In genomic region chr8:74847376-74848048, GRCm38 (mm10) we compare ENCODE assay signal across 9 mouse cellular contexts. TPM values are rescaled to one million over a fixed set of nuclear protein-coding genes. Genes with fewer than 3 reads are reported as not detected.
A peak's percentile ranks its signal among the peaks of the same experiment; 100 is the strongest.
DNase-seq lines count a peak whose midpoint lies in the region.
"Had no signal": no experiment of that assay in that cellular context is flagged by ENCODE, and none has a peak within 500 bp of the region (broad histone marks: within the 10 kb centered on the region; RNA-seq: fewer than 3 reads in every experiment).

No protein-coding gene starts in this region.

- H3K27me3 ChIP-seq in limb, embryonic 10.5 days (ENCODE audit: low read depth, poor library complexity, severe bottlenecking): no peaks in the 10 kb centered on the region
- H3K27me3 ChIP-seq: lung, embryonic 15.5 days had no signal

- peak; percentile 49 to 56 for DNase-seq in cerebellum, postnatal 10 days
- no peak for DNase-seq in cerebellum, adult 11-12 months
- DNase-seq in right cerebral cortex, adult 2 months (ENCODE audit: low spot score in 2 of 2): peak; percentile 44 to 60
- DNase-seq in right cerebral cortex, postnatal 36 days (ENCODE audit: low spot score in 2 of 2): no peak
- peak; percentile 51 for DNase-seq in limb, embryonic 10.5 days (ENCODE audit: low spot score)
- no peak for DNase-seq in spleen, postnatal 4 days (ENCODE audit: low spot score in 2 of 2)
- no peak for DNase-seq in lung, postnatal 14 days
- DNase-seq in spleen, adult 12 weeks (ENCODE audit: low spot score): no peak

- 19% methylated on average over 12 of the region's 12 CpGs for WGBS in limb, embryonic 10.5 days

- no peaks in the 10 kb centered on the region for H3K36me3 ChIP-seq in limb, embryonic 10.5 days
- H3K36me3 ChIP-seq: lung, embryonic 15.5 days had no signal

- no peak overlapping the region for H3K27ac ChIP-seq in limb, embryonic 10.5 days
- H3K27ac ChIP-seq: lung, embryonic 15.5 days had no signal

- H3K9me3 ChIP-seq in limb, embryonic 10.5 days (replicated peaks): no peaks in the 10 kb centered on the region
- H3K9me3 ChIP-seq: lung, embryonic 15.5 days had no signal

- no peaks in the 10 kb centered on the region for H3K4me1 ChIP-seq in limb, embryonic 10.5 days
- H3K4me1 ChIP-seq: lung, embryonic 15.5 days had no signal

- no peak overlapping the region for H3K4me3 ChIP-seq in limb, embryonic 10.5 days
- H3K4me3 ChIP-seq: lung, embryonic 15.5 days had no signal

RNA-seq across cellular contexts. Expression of gene Isx, which starts 25.5 kb away (rescaled TPM):
- not detected in 2 replicates for polyA plus RNA-seq in limb, embryonic 10.5 days (2016; fragmentation: Nextera tagmentation; extraction: Ambion mirVana)
- polyA plus RNA-seq: lung, embryonic 15.5 days had no signal

Comparison
In these comparisons a context has a peak if more than half of its experiments do, and no peak if none do; other contexts are left out.
1. DNase-seq: peak in cerebellum, postnatal 10 days (2 of 2), right cerebral cortex, adult 2 months (2 of 2) and limb, embryonic 10.5 days (single experiment); none in cerebellum, adult 11-12 months (single experiment), right cerebral cortex, postnatal 36 days (0 of 2), spleen, postnatal 4 days (0 of 2), lung, postnatal 14 days (single experiment) and spleen, adult 12 weeks (single experiment).